Comparison of ENCODE assay signal across 12 mouse cellular contexts in genomic region chr1:126928186-126928585, GRCm38 (mm10).
DNase-seq lines count a peak whose midpoint lies in the region; ATAC-seq and TF ChIP-seq lines count a peak whose summit lies in the region.
"Had no signal": no experiment of that assay in that cellular context is flagged by ENCODE, and none has a peak within 500 bp of the region (broad histone marks: within the 10 kb centered on the region; RNA-seq: fewer than 3 reads in every experiment).

No protein-coding gene starts in this region.

- no peaks in the 10 kb centered on the region for H3K36me3 ChIP-seq in heart, embryonic 16.5 days (ENCODE audit: control insufficient read depth, insufficient read depth)
- no peaks in the 10 kb centered on the region for H3K36me3 ChIP-seq in hindbrain, embryonic 13.5 days
- H3K36me3 ChIP-seq in lung, postnatal 0 days (ENCODE audit: insufficient read depth, low read length): no peaks in the 10 kb centered on the region
- no peaks in the 10 kb centered on the region for H3K36me3 ChIP-seq in liver, embryonic 11.5 days (ENCODE audit: control insufficient read depth, insufficient read depth, low read length)
- H3K36me3 ChIP-seq: embryonic facial prominence, embryonic 13.5 days; heart, embryonic 15.5 days; liver, embryonic 15.5 days had no signal

- no peak overlapping the region for H3K4me2 ChIP-seq in heart, embryonic 16.5 days (ENCODE audit: low read depth, low read length)
- no peak overlapping the region for H3K4me2 ChIP-seq in hindbrain, embryonic 13.5 days
- H3K4me2 ChIP-seq in lung, postnatal 0 days (replicated peaks; ENCODE audit: low read depth, low read length): no peak overlapping the region
- H3K4me2 ChIP-seq in liver, embryonic 11.5 days: no peak overlapping the region
- H3K4me2 ChIP-seq: embryonic facial prominence, embryonic 13.5 days; heart, embryonic 15.5 days; liver, embryonic 15.5 days had no signal

- H3K9ac ChIP-seq in heart, embryonic 16.5 days (ENCODE audit: low read length): no peak overlapping the region
- 0 out of 2 replicates have a peak overlapping the region, but pooled peaks have one; percentile 39 for H3K9ac ChIP-seq in hindbrain, embryonic 13.5 days
- H3K9ac ChIP-seq in lung, postnatal 0 days (replicated peaks; ENCODE audit: low read depth): no peak overlapping the region
- no peak overlapping the region for H3K9ac ChIP-seq in liver, embryonic 11.5 days (ENCODE audit: low read depth, low read length)
- H3K9ac ChIP-seq: embryonic facial prominence, embryonic 13.5 days; heart, embryonic 15.5 days; liver, embryonic 15.5 days had no signal

- H3K27me3 ChIP-seq in heart, embryonic 16.5 days (ENCODE audit: control insufficient read depth, insufficient read depth, low read length): no peaks in the 10 kb centered on the region
- H3K27me3 ChIP-seq in hindbrain, embryonic 13.5 days: no peaks in the 10 kb centered on the region
- no peaks in the 10 kb centered on the region for H3K27me3 ChIP-seq in lung, postnatal 0 days (replicated peaks; ENCODE audit: insufficient read depth, low read length)
- no peaks in the 10 kb centered on the region for H3K27me3 ChIP-seq in liver, embryonic 11.5 days (replicated peaks; ENCODE audit: control insufficient read depth, insufficient read depth, low read length)
- H3K27me3 ChIP-seq: embryonic facial prominence, embryonic 13.5 days; heart, embryonic 15.5 days; liver, embryonic 15.5 days had no signal

- ATAC-seq in heart, embryonic 16.5 days (replicated peaks; ENCODE audit: extremely low read depth, insufficient read depth, low FRiP score): peak; percentile 23; the same call in 1 of the 2 replicates
- ATAC-seq in hindbrain, embryonic 13.5 days (ENCODE audit: low FRiP score): no peak
- ATAC-seq in lung, postnatal 0 days: peak; percentile 79
- no peak for ATAC-seq in liver, embryonic 11.5 days (replicated peaks; ENCODE audit: low FRiP score)

- H3K4me1 ChIP-seq in heart, embryonic 16.5 days (ENCODE audit: control insufficient read depth, insufficient read depth, low read length): peaks cover 16% of the 10 kb centered on the region
- H3K4me1 ChIP-seq in hindbrain, embryonic 13.5 days (replicated peaks): peaks cover 51% of the 10 kb centered on the region
- H3K4me1 ChIP-seq in lung, postnatal 0 days (ENCODE audit: insufficient read depth, low read depth, low read length): no peaks in the 10 kb centered on the region
- H3K4me1 ChIP-seq in liver, embryonic 11.5 days (replicated peaks; ENCODE audit: control insufficient read depth, insufficient read depth, low read length): no peaks in the 10 kb centered on the region
- H3K4me1 ChIP-seq: liver, embryonic 15.5 days had no signal

- H3K9me3 ChIP-seq in heart, embryonic 16.5 days (replicated peaks; ENCODE audit: control insufficient read depth, low read length): no peaks in the 10 kb centered on the region
- no peaks in the 10 kb centered on the region for H3K9me3 ChIP-seq in hindbrain, embryonic 13.5 days
- no peaks in the 10 kb centered on the region for H3K9me3 ChIP-seq in lung, postnatal 0 days (ENCODE audit: low read length)
- H3K9me3 ChIP-seq in liver, embryonic 11.5 days (ENCODE audit: control insufficient read depth, low read length): no peaks in the 10 kb centered on the region
- H3K9me3 ChIP-seq: embryonic facial prominence, embryonic 13.5 days; heart, embryonic 15.5 days; liver, embryonic 15.5 days had no signal

- no peak for DNase-seq in heart, postnatal 36 days
- DNase-seq in 416B (ENCODE audit: low read depth): peak; percentile 16
- peak; percentile 86 for DNase-seq in lung, postnatal 0 days (ENCODE audit: low spot score)
- no peak for DNase-seq in frontal cortex, postnatal 14 days (ENCODE audit: low spot score in 2 of 2)
- DNase-seq in liver, embryonic 11.5 days (ENCODE audit: low spot score): no peak
- DNase-seq: cerebellum, adult 18-20 months; gastrocnemius, adult 2 months had no signal

- 48% methylated on average over 7 of the region's 7 CpGs for WGBS in heart, embryonic 16.5 days
- WGBS in hindbrain, embryonic 13.5 days: 28% methylated on average over 7 of the region's 7 CpGs
- WGBS in lung, postnatal 0 days: 31% methylated on average over 7 of the region's 7 CpGs
- WGBS in liver, embryonic 11.5 days: 65% methylated on average over 7 of the region's 7 CpGs

- TF ChIP-seq EP300 in lung, postnatal 0 days (IDR thresholded peaks at IDR 0.05): 0 out of 2 replicates have a peak, but pooled peaks have one; percentile 24

- no peak overlapping the region for H3K27ac ChIP-seq in heart, embryonic 16.5 days (ENCODE audit: low read length)
- H3K27ac ChIP-seq in hindbrain, embryonic 13.5 days: peak overlapping the region; percentile 52; the same call in 1 of the 2 replicates
- no peak overlapping the region for H3K27ac ChIP-seq in lung, postnatal 0 days (ENCODE audit: low read length)
- H3K27ac ChIP-seq in liver, embryonic 11.5 days (ENCODE audit: low read depth, low read length): no peak overlapping the region
- H3K27ac ChIP-seq: embryonic facial prominence, embryonic 13.5 days; gastrocnemius, adult 2 months; heart, embryonic 15.5 days; liver, embryonic 15.5 days had no signal

- intact Hi-C loops in heart, postnatal 36 days (cut with DNase I): loop anchor here (5.0 kb wide), 3 partner anchors 64 to 191 kb away; partner anchors contain the start of gene Nckap5

- no peak overlapping the region for H3K4me3 ChIP-seq in heart, embryonic 16.5 days (ENCODE audit: low read length)
- H3K4me3 ChIP-seq in hindbrain, embryonic 13.5 days: no peak overlapping the region
- no peak overlapping the region for H3K4me3 ChIP-seq in lung, postnatal 0 days (ENCODE audit: low read depth, low read length)
- no peak overlapping the region for H3K4me3 ChIP-seq in liver, embryonic 11.5 days (ENCODE audit: low read depth, low read length)
- H3K4me3 ChIP-seq: embryonic facial prominence, embryonic 13.5 days; gastrocnemius, adult 2 months; heart, embryonic 15.5 days; liver, embryonic 15.5 days had no signal

- TF ChIP-seq CTCF in lung, postnatal 0 days (IDR thresholded peaks at IDR 0.05): no peak

Comparison
In these comparisons a context has a peak if more than half of its experiments do, and no peak if none do; other contexts are left out.
1. ATAC-seq: peak in heart, embryonic 16.5 days (single experiment) and lung, postnatal 0 days (single experiment); none in hindbrain, embryonic 13.5 days (single experiment) and liver, embryonic 11.5 days (single experiment).
2. DNase-seq: peak in 416B (single experiment) and lung, postnatal 0 days (single experiment); none in heart, postnatal 36 days (0 of 2), frontal cortex, postnatal 14 days (0 of 2) and liver, embryonic 11.5 days (single experiment).